ENCODE assay signal across 8 mouse cellular contexts in the genomic region with DNA sequence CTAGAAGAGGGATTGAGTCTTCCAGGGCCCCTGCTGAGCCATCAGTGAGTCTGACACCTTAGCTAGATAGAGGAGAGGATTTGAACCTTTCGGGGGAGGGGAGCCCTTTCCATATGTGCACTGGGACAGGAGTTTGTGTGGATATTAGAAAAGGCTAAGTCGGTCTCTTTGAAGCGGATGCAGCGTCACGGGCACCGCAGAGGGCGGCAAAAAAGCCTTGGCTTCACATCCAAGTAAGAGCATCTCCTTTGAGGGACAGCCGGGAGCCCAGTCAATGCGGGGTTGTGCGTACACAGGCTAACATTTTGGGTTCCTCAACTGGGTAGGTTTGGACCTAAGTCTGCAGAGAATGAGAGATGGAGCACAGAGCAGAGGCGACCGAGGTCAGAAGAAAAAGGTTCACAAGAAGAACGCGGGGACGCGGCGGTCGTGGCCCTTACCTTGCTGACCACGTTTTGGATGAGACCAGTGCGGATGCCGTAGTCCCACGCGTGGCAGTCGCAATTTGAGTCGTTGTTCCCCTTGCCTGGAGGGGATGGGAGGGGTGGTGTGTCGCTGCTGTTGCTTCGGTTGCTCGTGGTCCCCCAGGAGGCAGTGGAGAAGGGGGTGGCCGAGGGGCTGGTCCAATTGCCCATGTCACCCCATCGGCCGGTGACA. TPM values are rescaled to one million over a fixed set of nuclear protein-coding genes. Genes with fewer than 3 reads are reported as not detected.
DNase-seq lines count a peak whose midpoint lies in the region; ATAC-seq lines count a peak whose summit lies in the region.

No protein-coding gene starts in this region.

- WGBS in heart, embryonic 10.5 days, result under 1% methylated on average over 31 of the region's 31 CpGs
- under 1% methylated on average over 31 of the region's 31 CpGs for WGBS in hindbrain, embryonic 15.5 days
- 2% methylated on average over 31 of the region's 31 CpGs for WGBS in limb, embryonic 11.5 days
- WGBS in midbrain, embryonic 14.5 days, result under 1% methylated on average over 31 of the region's 31 CpGs

- H3K4me2 ChIP-seq in hindbrain, embryonic 15.5 days, result peak overlapping the region; percentile 67
- H3K4me2 ChIP-seq in limb, embryonic 11.5 days (ENCODE audit: low read depth, severe bottlenecking), result peak overlapping the region; percentile 96
- peak overlapping the region; percentile 81 for H3K4me2 ChIP-seq in midbrain, embryonic 14.5 days (ENCODE audit: low read length)

- H3K27me3 ChIP-seq in heart, embryonic 10.5 days (ENCODE audit: insufficient read depth, poor library complexity, severe bottlenecking), result 0 out of 2 replicates have a peak, but pooled peaks cover 6% of the 10 kb centered on the region
- no peaks in the 10 kb centered on the region for H3K27me3 ChIP-seq in erythroblast, embryonic 14.5 days (ENCODE audit: control insufficient read depth)
- no peaks in the 10 kb centered on the region for H3K27me3 ChIP-seq in hindbrain, embryonic 15.5 days
- H3K27me3 ChIP-seq in limb, embryonic 11.5 days (ENCODE audit: control insufficient read depth, insufficient read depth, low read length), result peaks cover 19% of the 10 kb centered on the region; the same call in 1 of the 2 replicates
- no peaks in the 10 kb centered on the region for H3K27me3 ChIP-seq in midbrain, embryonic 14.5 days (ENCODE audit: control insufficient read depth, insufficient read depth, low read length)

- H3K4me1 ChIP-seq in heart, embryonic 10.5 days, result peaks cover 50% of the 10 kb centered on the region
- H3K4me1 ChIP-seq in erythroblast, embryonic 14.5 days (ENCODE audit: control insufficient read depth), result peaks cover 68% of the 10 kb centered on the region
- peaks cover 49% of the 10 kb centered on the region for H3K4me1 ChIP-seq in hindbrain, embryonic 15.5 days (replicated peaks)
- 0 out of 2 replicates have a peak, but pooled peaks cover 4% of the 10 kb centered on the region for H3K4me1 ChIP-seq in limb, embryonic 11.5 days (ENCODE audit: control insufficient read depth, insufficient read depth, low read length)
- peaks cover 46% of the 10 kb centered on the region for H3K4me1 ChIP-seq in midbrain, embryonic 14.5 days (ENCODE audit: control insufficient read depth, insufficient read depth, low read length)

- peak overlapping the region; percentile 91 for H3K27ac ChIP-seq in heart, embryonic 10.5 days
- H3K27ac ChIP-seq in hindbrain, embryonic 15.5 days (replicated peaks), result peak overlapping the region; percentile 88
- H3K27ac ChIP-seq in limb, embryonic 11.5 days (replicated peaks; ENCODE audit: low read depth, low read length), result no peak overlapping the region
- peak overlapping the region; percentile 89 for H3K27ac ChIP-seq in midbrain, embryonic 14.5 days (replicated peaks; ENCODE audit: low read depth, low read length)

- DNase-seq in heart, embryonic 10.5 days (ENCODE audit: low spot score), result no peak
- no peak for DNase-seq in heart, adult 9 months (ENCODE audit: low spot score in 2 of 2)
- peak; percentile 65 for DNase-seq in brain, adult 2 months (ENCODE audit: low read depth, low spot score)
- no peak for DNase-seq in limb, embryonic 11.5 days (ENCODE audit: low spot score)
- DNase-seq in midbrain, embryonic 14.5 days, result peak; percentile 68
- peak; percentile 6 for DNase-seq in thymus, postnatal 14 days

- peak overlapping the region; percentile 88 for H3K4me3 ChIP-seq in heart, embryonic 10.5 days
- peak overlapping the region; percentile 68 for H3K4me3 ChIP-seq in erythroblast, embryonic 14.5 days (replicated peaks)
- H3K4me3 ChIP-seq in hindbrain, embryonic 15.5 days, result peak overlapping the region; percentile 87
- H3K4me3 ChIP-seq in limb, embryonic 11.5 days (ENCODE audit: low read depth, low read length), result peak overlapping the region; percentile 64
- H3K4me3 ChIP-seq in midbrain, embryonic 14.5 days (replicated peaks; ENCODE audit: low read depth, low read length), result peak overlapping the region; percentile 96

- H3K9me3 ChIP-seq in heart, embryonic 10.5 days, result no peaks in the 10 kb centered on the region
- H3K9me3 ChIP-seq in erythroblast, embryonic 14.5 days (ENCODE audit: control insufficient read depth, low read length), result no peaks in the 10 kb centered on the region
- H3K9me3 ChIP-seq in hindbrain, embryonic 15.5 days, result no peaks in the 10 kb centered on the region
- no peaks in the 10 kb centered on the region for H3K9me3 ChIP-seq in limb, embryonic 11.5 days (ENCODE audit: control insufficient read depth, low read length)
- no peaks in the 10 kb centered on the region for H3K9me3 ChIP-seq in midbrain, embryonic 14.5 days (ENCODE audit: control insufficient read depth, low read length)

- H3K36me3 ChIP-seq in heart, embryonic 10.5 days, result no peaks in the 10 kb centered on the region
- peaks cover 54% of the 10 kb centered on the region for H3K36me3 ChIP-seq in erythroblast, embryonic 14.5 days (ENCODE audit: control insufficient read depth)
- H3K36me3 ChIP-seq in hindbrain, embryonic 15.5 days, result no peaks in the 10 kb centered on the region
- no peaks in the 10 kb centered on the region for H3K36me3 ChIP-seq in limb, embryonic 11.5 days (ENCODE audit: control insufficient read depth, insufficient read depth, low read length)
- H3K36me3 ChIP-seq in midbrain, embryonic 14.5 days (ENCODE audit: control insufficient read depth, insufficient read depth, low read length), result no peaks in the 10 kb centered on the region

- H3K9ac ChIP-seq in hindbrain, embryonic 15.5 days, result peak overlapping the region; percentile 97
- peak overlapping the region; percentile 71 for H3K9ac ChIP-seq in limb, embryonic 11.5 days (ENCODE audit: low read length)
- H3K9ac ChIP-seq in midbrain, embryonic 14.5 days (replicated peaks; ENCODE audit: low read length), result peak overlapping the region; percentile 97

- peak; percentile 13 for ATAC-seq in hindbrain, embryonic 15.5 days (ENCODE audit: low FRiP score, low read depth)
- 0 out of 2 replicates have a peak, but pooled peaks have one; percentile 14 for ATAC-seq in limb, embryonic 11.5 days (ENCODE audit: insufficient number of reproducible peaks, low FRiP score, low TSS enrichment, low read depth)
- ATAC-seq in midbrain, embryonic 14.5 days (ENCODE audit: low FRiP score, low TSS enrichment), result peak; percentile 7; the same call in 1 of the 2 replicates

RNA-seq across cellular contexts. Expression of gene Slc22a23, which starts 1.1 kb away (rescaled TPM):
- polyA plus RNA-seq in heart, embryonic 10.5 days (2016; fragmentation: Nextera tagmentation; extraction: Ambion mirVana), result 5.1 TPM in 2 replicates
- polyA plus RNA-seq in erythroblast, embryonic 14.5 days (2012), result 9.2 and 14.3 TPM in 2 replicates
- polyA plus RNA-seq in hindbrain, embryonic 15.5 days (2015; fragmentation: Nextera tagmentation; extraction: Ambion mirVana), result 16.5 and 17.2 TPM in 2 replicates
- 3.1 and 3.2 TPM in 2 replicates for polyA plus RNA-seq in limb, embryonic 11.5 days (2014; fragmentation: Nextera tagmentation; extraction: Ambion mirVana)
- polyA plus RNA-seq in midbrain, embryonic 14.5 days (2014; fragmentation: Nextera tagmentation; extraction: Ambion mirVana), result 23.4 and 28.0 TPM in 2 replicates

Comparison
In these comparisons a context has a peak if more than half of its experiments do, and no peak if none do; other contexts are left out.
1. DNase-seq: peak in brain, adult 2 months (single experiment), midbrain, embryonic 14.5 days (single experiment) and thymus, postnatal 14 days (single experiment); none in heart, embryonic 10.5 days (single experiment), heart, adult 9 months (0 of 2) and limb, embryonic 11.5 days (single experiment).
2. Peak in every context shown above with its lines, with median percentiles within 50 percentile points of each other: H3K4me3 ChIP-seq, ATAC-seq, H3K4me2 ChIP-seq and H3K9ac ChIP-seq.